Comparison of ENCODE assay signal across 11 mouse cellular contexts in the genomic region with DNA sequence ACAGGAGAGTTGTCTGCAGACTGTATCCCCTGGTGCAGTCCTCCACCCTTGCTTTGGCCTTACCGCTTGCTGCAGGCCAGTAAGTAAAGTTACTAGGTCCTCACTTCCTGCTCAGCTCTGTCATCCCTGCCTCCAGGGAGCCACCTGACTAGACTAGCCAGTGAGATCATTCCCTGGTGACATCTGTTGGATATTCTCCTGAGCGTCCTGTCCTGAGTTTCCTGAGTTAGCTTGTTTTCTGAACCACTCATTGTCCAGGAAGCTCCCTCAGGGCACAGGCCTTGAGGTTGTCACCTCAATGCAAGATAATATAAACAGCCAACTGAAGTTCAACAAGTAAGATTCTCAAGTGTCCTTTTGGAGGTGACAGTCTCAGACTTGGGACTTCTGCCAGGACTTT. TPM values are rescaled to one million over a fixed set of nuclear protein-coding genes. Genes with fewer than 3 reads are reported as not detected.
DNase-seq lines count a peak whose midpoint lies in the region; ATAC-seq and TF ChIP-seq lines count a peak whose summit lies in the region.
"Had no signal": no experiment of that assay in that cellular context is flagged by ENCODE, and none has a peak within 500 bp of the region (broad histone marks: within the 10 kb centered on the region; RNA-seq: fewer than 3 reads in every experiment).

No protein-coding gene starts in this region.

- H3K36me3 ChIP-seq in embryonic facial prominence, embryonic 13.5 days: peaks cover 28% of the 10 kb centered on the region
- H3K36me3 ChIP-seq in embryonic facial prominence, embryonic 10.5 days (replicated peaks): peaks cover 21% of the 10 kb centered on the region
- H3K36me3 ChIP-seq in kidney, postnatal 0 days (ENCODE audit: insufficient read depth, low read length): no peaks in the 10 kb centered on the region
- no peaks in the 10 kb centered on the region for H3K36me3 ChIP-seq in embryonic facial prominence, embryonic 14.5 days (ENCODE audit: control insufficient read depth, insufficient read depth, low read length)
- H3K36me3 ChIP-seq: hindbrain, embryonic 15.5 days had no signal

- H3K4me1 ChIP-seq in embryonic facial prominence, embryonic 13.5 days: peaks cover 41% of the 10 kb centered on the region
- peaks cover 34% of the 10 kb centered on the region for H3K4me1 ChIP-seq in embryonic facial prominence, embryonic 10.5 days
- H3K4me1 ChIP-seq in kidney, postnatal 0 days (replicated peaks; ENCODE audit: insufficient read depth, low read length): no peaks in the 10 kb centered on the region; the same call in 1 of the 2 replicates
- peaks cover 35% of the 10 kb centered on the region for H3K4me1 ChIP-seq in embryonic facial prominence, embryonic 14.5 days (ENCODE audit: control insufficient read depth, insufficient read depth, low read length)

- TF ChIP-seq CTCF in kidney, postnatal 0 days (IDR thresholded peaks at IDR 0.05; ENCODE audit: low read depth): no peak

- no peak overlapping the region for H3K4me3 ChIP-seq in embryonic facial prominence, embryonic 13.5 days
- H3K4me3 ChIP-seq in embryonic facial prominence, embryonic 10.5 days: no peak overlapping the region
- H3K4me3 ChIP-seq in kidney, postnatal 0 days (replicated peaks; ENCODE audit: low read depth, low read length): no peak overlapping the region
- no peak overlapping the region for H3K4me3 ChIP-seq in embryonic facial prominence, embryonic 14.5 days (ENCODE audit: low read depth, low read length)
- H3K4me3 ChIP-seq: hindbrain, embryonic 15.5 days had no signal

- no peaks in the 10 kb centered on the region for H3K9me3 ChIP-seq in embryonic facial prominence, embryonic 13.5 days
- no peaks in the 10 kb centered on the region for H3K9me3 ChIP-seq in embryonic facial prominence, embryonic 10.5 days
- H3K9me3 ChIP-seq in kidney, postnatal 0 days (replicated peaks; ENCODE audit: low read length): no peaks in the 10 kb centered on the region
- H3K9me3 ChIP-seq in embryonic facial prominence, embryonic 14.5 days (ENCODE audit: control insufficient read depth, low read length): no peaks in the 10 kb centered on the region
- H3K9me3 ChIP-seq: hindbrain, embryonic 15.5 days had no signal

- no peak for ATAC-seq in embryonic facial prominence, embryonic 13.5 days (ENCODE audit: insufficient number of reproducible peaks, insufficient read depth, low FRiP score, low TSS enrichment, low read depth)
- peak; percentile 29; the same call in 1 of the 2 replicates for ATAC-seq in kidney, postnatal 0 days (replicated peaks; ENCODE audit: low FRiP score, low read depth)
- no peak for ATAC-seq in embryonic facial prominence, embryonic 14.5 days (ENCODE audit: low read depth)
- no peak for ATAC-seq in erythroblast, adult 5-6 weeks (replicated peaks; ENCODE audit: low FRiP score, poor library complexity, severe bottlenecking)

- no peak overlapping the region for H3K4me2 ChIP-seq in embryonic facial prominence, embryonic 13.5 days
- H3K4me2 ChIP-seq in kidney, postnatal 0 days (ENCODE audit: low read length): no peak overlapping the region
- no peak overlapping the region for H3K4me2 ChIP-seq in embryonic facial prominence, embryonic 14.5 days (ENCODE audit: low read depth, low read length)
- H3K4me2 ChIP-seq: hindbrain, embryonic 15.5 days had no signal

- peak overlapping the region; percentile 28; the same call in 1 of the 2 replicates for H3K27ac ChIP-seq in embryonic facial prominence, embryonic 13.5 days
- H3K27ac ChIP-seq in embryonic facial prominence, embryonic 10.5 days (replicated peaks): no peak overlapping the region
- no peak overlapping the region for H3K27ac ChIP-seq in kidney, postnatal 0 days
- no peak overlapping the region for H3K27ac ChIP-seq in embryonic facial prominence, embryonic 14.5 days (replicated peaks; ENCODE audit: low read depth, low read length)
- H3K27ac ChIP-seq: hindbrain, embryonic 15.5 days had no signal

- DNase-seq in embryonic facial prominence, embryonic 10.5 days (ENCODE audit: low spot score): no peak
- peak; percentile 40 for DNase-seq in kidney, postnatal 0 days (ENCODE audit: low spot score)
- no peak for DNase-seq in kidney, postnatal 25 days
- peak; percentile 79 for DNase-seq in 3T3-L1 (ENCODE audit: low read depth, low spot score)
- DNase-seq in embryonic facial prominence, embryonic 14.5 days (ENCODE audit: low spot score): peak; percentile 53
- DNase-seq in ovary, postnatal 14 days (ENCODE audit: low spot score): no peak
- DNase-seq: cerebellum, adult 9-10 months; gastrocnemius, postnatal 36 days had no signal

- WGBS in embryonic facial prominence, embryonic 13.5 days: 31% methylated on average over 2 of the region's 2 CpGs
- WGBS in embryonic facial prominence, embryonic 10.5 days: 48% methylated on average over 2 of the region's 2 CpGs
- WGBS in kidney, postnatal 0 days: 53% methylated on average over 2 of the region's 2 CpGs
- WGBS in embryonic facial prominence, embryonic 14.5 days: 31% methylated on average over 2 of the region's 2 CpGs

- H3K9ac ChIP-seq in embryonic facial prominence, embryonic 13.5 days: no peak overlapping the region; the same call in 1 of the 2 replicates
- no peak overlapping the region for H3K9ac ChIP-seq in kidney, postnatal 0 days (ENCODE audit: low read depth, low read length)
- H3K9ac ChIP-seq in embryonic facial prominence, embryonic 14.5 days (ENCODE audit: low read depth, low read length): no peak overlapping the region
- H3K9ac ChIP-seq: hindbrain, embryonic 15.5 days had no signal

- H3K27me3 ChIP-seq in embryonic facial prominence, embryonic 13.5 days: no peaks in the 10 kb centered on the region
- H3K27me3 ChIP-seq in embryonic facial prominence, embryonic 10.5 days (replicated peaks; ENCODE audit: low read depth, poor library complexity, severe bottlenecking): no peaks in the 10 kb centered on the region
- no peaks in the 10 kb centered on the region for H3K27me3 ChIP-seq in kidney, postnatal 0 days (ENCODE audit: insufficient read depth, low read length)
- H3K27me3 ChIP-seq in embryonic facial prominence, embryonic 14.5 days (replicated peaks; ENCODE audit: control insufficient read depth, insufficient read depth, low read length): no peaks in the 10 kb centered on the region
- H3K27me3 ChIP-seq: hindbrain, embryonic 15.5 days had no signal

RNA-seq across cellular contexts. Expression of a gene that starts 10.9 kb away (rescaled TPM):
- polyA plus RNA-seq in embryonic facial prominence, embryonic 13.5 days (2015; fragmentation: Nextera tagmentation; extraction: Ambion mirVana): 110 and 114 TPM in 2 replicates
- polyA plus RNA-seq in embryonic facial prominence, embryonic 10.5 days (2016; fragmentation: Nextera tagmentation; extraction: Ambion mirVana): 85.4 and 85.8 TPM in 2 replicates
- polyA plus RNA-seq in kidney, postnatal 0 days (2015; fragmentation: Nextera tagmentation; extraction: Ambion mirVana): 35.1 and 39.2 TPM in 2 replicates
- 95.1 and 117 TPM in 2 replicates for polyA plus RNA-seq in embryonic facial prominence, embryonic 14.5 days (2014; fragmentation: Nextera tagmentation; extraction: Ambion mirVana)
- 0.38 and 1.9 TPM in 2 replicates for total RNA-seq in erythroblast, adult 5-6 weeks (2015; ENCODE audit: low replicate concordance)
- 0.14 and 1.9 TPM in 2 replicates for total RNA-seq in erythroblast, adult 5-6 weeks (2017; ENCODE audit: low replicate concordance)

Comparison
In these comparisons a context has a peak if more than half of its experiments do, and no peak if none do; other contexts are left out.
1. DNase-seq: peak in kidney, postnatal 0 days (single experiment), 3T3-L1 (single experiment) and embryonic facial prominence, embryonic 14.5 days (single experiment); none in embryonic facial prominence, embryonic 10.5 days (single experiment), kidney, postnatal 25 days (0 of 2) and ovary, postnatal 14 days (single experiment).